Mouse (Mus musculus) limb, embryonic 11.5 days (tissue): ENCODE data around the gene D430042O09Rik. TPM values are rescaled to one million over a fixed set of nuclear protein-coding genes. Genes with fewer than 3 reads are reported as not detected.
"Not testable (repeated sequence)": the region's sequence is repeated elsewhere in the genome, so short reads cannot be mapped to it uniquely, and the experiment has no call there.

Source experiments
- ATAC-seq: fragments of 200-750 bp; cut with Nextera tagmentation; 2 replicates; pipeline ENCODE4 v1.8.0; 2017; ENCODE audit warnings: low read depth; ENCODE audit not compliant: insufficient number of reproducible peaks, low FRiP score, low TSS enrichment
- DNase-seq: peaks from one replicate; pipeline ENCODE4 v3.0.0-alpha.2; 2015; ENCODE audit warnings: low spot score
- H3K27ac ChIP-seq: fragments of 300-500 bp; sonication (generic); replicated peaks from 2 replicates; pipeline ENCODE4 v1.5.1; 2014; ENCODE audit warnings: low read depth, mild to moderate bottlenecking, low read length
- H3K27me3 ChIP-seq: fragments of 300-500 bp; sonication (generic); 2 replicates; pipeline ENCODE4 v1.6.1; 2014; ENCODE audit warnings: mild to moderate bottlenecking, low read length, mixed read lengths; ENCODE audit not compliant: control insufficient read depth, insufficient read depth
- H3K36me3 ChIP-seq: fragments of 300-500 bp; sonication (generic); 2 replicates; pipeline ENCODE4 v1.6.1; 2014; ENCODE audit warnings: mild to moderate bottlenecking, low read length, moderate library complexity, mixed read lengths; ENCODE audit not compliant: control insufficient read depth, insufficient read depth
- H3K4me1 ChIP-seq: fragments of 300-500 bp; sonication (generic); 2 replicates; pipeline ENCODE4 v1.6.1; 2014; ENCODE audit warnings: low read length, mixed read lengths; ENCODE audit not compliant: control insufficient read depth, insufficient read depth
- H3K4me2 ChIP-seq: fragments of 300-500 bp; sonication (generic); 2 replicates; pipeline ENCODE4 v1.6.1; 2014; ENCODE audit warnings: low read depth, mild to moderate bottlenecking, moderate library complexity; ENCODE audit not compliant: severe bottlenecking
- H3K4me3 ChIP-seq: fragments of 300-500 bp; sonication (generic); 2 replicates; pipeline ENCODE4 v1.5.1; 2014; ENCODE audit warnings: low read depth, low read length
- H3K9ac ChIP-seq: fragments of 300-500 bp; sonication (generic); 2 replicates; pipeline ENCODE4 v1.6.1; 2014; ENCODE audit warnings: mild to moderate bottlenecking, low read length
- H3K9me3 ChIP-seq: fragments of 300-500 bp; sonication (generic); 2 replicates; pipeline ENCODE4 v1.6.1; 2016; ENCODE audit warnings: low read length; ENCODE audit not compliant: control insufficient read depth
- WGBS: fragments of 180-500 bp; shearing (Covaris S2); extraction: QIAGEN DNeasy Blood & Tissue Kit; methylation state at CpG from one replicate; pipeline ENCODE4 v1.1.7; 2014; 5-methylcytosine and 5-hydroxymethylcytosine counted together
- polyA plus RNA-seq: library from polyadenylated mRNA; unstranded; fragments of >200 nt; fragmentation: Nextera tagmentation; extraction: Ambion mirVana; gene quantifications from 2 replicates; pipeline ENCODE4 v1.2.1, GENCODE M21; 2014

Gene D430042O09Rik
- polyA plus RNA-seq, 1 experiment from 2014 or later = 11.3 TPM

- Histone ChIP-seq H3K27me3 (no peaks in the 10 kb centered on the region), H3K4me1 (peaks cover 17% of the 10 kb centered on the region), H3K4me2 (no peak overlapping the region), H3K9me3 (peaks cover 3% of the 10 kb centered on the region; the same call in 1 of the 2 replicates), H3K27ac (no peak overlapping the region), H3K9ac (no peak overlapping the region), H3K4me3 (no peak overlapping the region), H3K36me3 (peaks cover 50% of the 10 kb centered on the region)
- WGBS = 97% methylated on average over 1 of the region's 1 CpGs
- ATAC-seq (no peak), DNase-seq (no peak)
Measured at GRCm38 (mm10) chr7:125702791-125703190, 4.9 kb upstream of the D430042O09Rik start.

GRCm38 (mm10) chr7:125707186-125707585, 502 bp upstream of the D430042O09Rik start:
- Histone ChIP-seq H3K27me3 (no peaks in the 10 kb centered on the region), H3K27ac (peak overlapping the region; percentile 91), H3K4me3 (peak overlapping the region; percentile 93), H3K9me3 (no peaks in the 10 kb centered on the region), H3K4me1 (peaks cover 17% of the 10 kb centered on the region), H3K9ac (peak overlapping the region; percentile 92), H3K4me2 (peak overlapping the region; percentile 76), H3K36me3 (peaks cover 15% of the 10 kb centered on the region)
- ATAC-seq = peak; percentile 89
- under 1% methylated on average over 24 of the region's 24 CpGs for WGBS
- DNase-seq = peak; percentile 83

- ATAC-seq (no peak), DNase-seq (no peak)
- Histone ChIP-seq H3K9ac (peak overlapping the region; percentile 92), H3K9me3 (no peaks in the 10 kb centered on the region), H3K36me3 (peaks cover 8% of the 10 kb centered on the region; the same call in 1 of the 2 replicates), H3K27ac (no peak overlapping the region), H3K4me2 (peak overlapping the region; percentile 76), H3K4me1 (peaks cover 17% of the 10 kb centered on the region), H3K27me3 (no peaks in the 10 kb centered on the region), H3K4me3 (peak overlapping the region; percentile 93)
- under 1% methylated on average over 15 of the region's 15 CpGs for WGBS
Measured at GRCm38 (mm10) chr7:125708100-125708499, 412 bp downstream of the D430042O09Rik start.

- not testable (repeated sequence) for H3K9ac ChIP-seq, H3K4me3 ChIP-seq, H3K4me2 ChIP-seq, ATAC-seq, H3K27me3 ChIP-seq, DNase-seq, H3K36me3 ChIP-seq, H3K9me3 ChIP-seq, H3K4me1 ChIP-seq, H3K27ac ChIP-seq
- WGBS = 97% methylated on average over 6 of the region's 7 CpGs
Measured at GRCm38 (mm10) chr7:125713542-125714055, 5.9 kb downstream of the D430042O09Rik start.

GRCm38 (mm10) chr7:125714803-125715202, 7.1 kb downstream of the D430042O09Rik start:
- Histone ChIP-seq H3K4me3 (no peak overlapping the region), H3K27me3 (no peaks in the 10 kb centered on the region), H3K4me2 (no peak overlapping the region), H3K9ac (no peak overlapping the region), H3K9me3 (no peaks in the 10 kb centered on the region), H3K27ac (no peak overlapping the region), H3K4me1 (no peaks in the 10 kb centered on the region), H3K36me3 (no peaks in the 10 kb centered on the region)
- no peak for DNase-seq
- no peak for ATAC-seq
- WGBS = 92% methylated on average over 3 of the region's 3 CpGs

- Histone ChIP-seq H3K4me3 (no peak overlapping the region), H3K4me1 (no peaks in the 10 kb centered on the region), H3K9ac (no peak overlapping the region), H3K36me3 (no peaks in the 10 kb centered on the region), H3K27ac (no peak overlapping the region), H3K9me3 (no peaks in the 10 kb centered on the region), H3K4me2 (no peak overlapping the region), H3K27me3 (no peaks in the 10 kb centered on the region)
- WGBS = 58% methylated on average over 2 of the region's 2 CpGs
- DNase-seq = no peak
- no peak for ATAC-seq
Measured at GRCm38 (mm10) chr7:125716724-125717123, 9.0 kb downstream of the D430042O09Rik start.

GRCm38 (mm10) chr7:125717612-125718011, 9.9 kb downstream of the D430042O09Rik start:
- Histone ChIP-seq H3K9me3 (no peaks in the 10 kb centered on the region), H3K27ac (no peak overlapping the region), H3K9ac (no peak overlapping the region), H3K4me3 (no peak overlapping the region), H3K4me1 (no peaks in the 10 kb centered on the region), H3K27me3 (no peaks in the 10 kb centered on the region), H3K4me2 (no peak overlapping the region), H3K36me3 (no peaks in the 10 kb centered on the region)
- ATAC-seq (no peak), DNase-seq (no peak)

GRCm38 (mm10) chr7:125720370-125720769, 12.7 kb downstream of the D430042O09Rik start:
- WGBS = 68% methylated on average over 5 of the region's 5 CpGs
- Histone ChIP-seq H3K27ac (no peak overlapping the region), H3K27me3 (no peaks in the 10 kb centered on the region), H3K4me3 (no peak overlapping the region), H3K4me1 (no peaks in the 10 kb centered on the region), H3K4me2 (no peak overlapping the region), H3K9me3 (no peaks in the 10 kb centered on the region), H3K9ac (no peak overlapping the region), H3K36me3 (no peaks in the 10 kb centered on the region)
- ATAC-seq (no peak), DNase-seq (peak; percentile 22)

- no peak overlapping the region for H3K9ac ChIP-seq
- H3K27ac ChIP-seq = no peak overlapping the region
- ATAC-seq (no peak), DNase-seq (no peak)
- no peaks in the 10 kb centered on the region for H3K9me3 ChIP-seq
- no peaks in the 10 kb centered on the region for H3K36me3 ChIP-seq
- H3K4me2 ChIP-seq = no peak overlapping the region
- WGBS = 87% methylated on average over 4 of the region's 4 CpGs
- H3K27me3 ChIP-seq = no peaks in the 10 kb centered on the region
- no peak overlapping the region for H3K4me3 ChIP-seq
- H3K4me1 ChIP-seq = no peaks in the 10 kb centered on the region
Measured at GRCm38 (mm10) chr7:125721033-125721432, 13.3 kb downstream of the D430042O09Rik start.
